Mouse (Mus musculus) ES-CJ7 (cell line): ENCODE data around the gene AI481877.

Experiments
- DNase-seq: peaks from one replicate; pipeline ENCODE4 v3.0.0; 2011; ENCODE audit warnings: low read depth, low spot score

AI481877 gene

DNA sequence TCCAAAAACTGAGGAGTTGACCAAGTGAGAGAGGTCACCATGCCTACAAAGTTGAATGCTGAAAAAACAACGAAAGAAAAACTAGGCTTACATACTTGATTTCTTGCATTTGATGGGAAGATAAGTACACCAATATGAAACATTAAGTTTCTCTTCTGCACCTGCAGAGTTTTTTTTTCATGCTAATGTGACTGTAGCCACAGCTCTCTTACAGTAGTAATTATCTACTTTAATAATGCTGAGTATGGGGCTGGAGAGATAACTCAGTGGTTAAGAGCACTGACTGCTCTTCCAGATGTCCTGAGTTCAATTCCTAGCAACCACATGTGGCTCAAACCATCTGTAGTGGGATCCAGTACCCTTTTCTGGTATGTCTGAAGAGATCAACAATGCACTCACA is 13.7 kb downstream of the AI481877 start:
- DNase-seq: no peak

DNA sequence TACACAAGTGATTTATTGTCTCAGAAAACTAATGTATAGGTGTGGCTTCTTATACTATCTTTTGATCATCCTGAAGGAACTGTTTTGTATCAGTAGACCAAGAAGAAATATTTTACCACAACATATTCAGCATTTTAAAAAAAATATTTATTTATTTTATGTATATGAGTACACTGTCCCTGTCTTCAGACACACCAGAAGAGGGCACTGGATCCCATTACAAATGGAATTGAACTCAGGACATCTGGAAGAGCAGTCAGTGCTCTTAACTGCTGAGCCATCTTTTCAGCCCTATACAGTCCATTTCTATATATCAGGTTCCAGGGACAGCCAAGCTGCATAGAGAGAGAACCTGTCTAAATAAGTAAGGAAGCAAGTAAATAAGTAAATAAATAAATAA is 15.2 kb downstream of the AI481877 start:
- DNase-seq: no peak

DNA sequence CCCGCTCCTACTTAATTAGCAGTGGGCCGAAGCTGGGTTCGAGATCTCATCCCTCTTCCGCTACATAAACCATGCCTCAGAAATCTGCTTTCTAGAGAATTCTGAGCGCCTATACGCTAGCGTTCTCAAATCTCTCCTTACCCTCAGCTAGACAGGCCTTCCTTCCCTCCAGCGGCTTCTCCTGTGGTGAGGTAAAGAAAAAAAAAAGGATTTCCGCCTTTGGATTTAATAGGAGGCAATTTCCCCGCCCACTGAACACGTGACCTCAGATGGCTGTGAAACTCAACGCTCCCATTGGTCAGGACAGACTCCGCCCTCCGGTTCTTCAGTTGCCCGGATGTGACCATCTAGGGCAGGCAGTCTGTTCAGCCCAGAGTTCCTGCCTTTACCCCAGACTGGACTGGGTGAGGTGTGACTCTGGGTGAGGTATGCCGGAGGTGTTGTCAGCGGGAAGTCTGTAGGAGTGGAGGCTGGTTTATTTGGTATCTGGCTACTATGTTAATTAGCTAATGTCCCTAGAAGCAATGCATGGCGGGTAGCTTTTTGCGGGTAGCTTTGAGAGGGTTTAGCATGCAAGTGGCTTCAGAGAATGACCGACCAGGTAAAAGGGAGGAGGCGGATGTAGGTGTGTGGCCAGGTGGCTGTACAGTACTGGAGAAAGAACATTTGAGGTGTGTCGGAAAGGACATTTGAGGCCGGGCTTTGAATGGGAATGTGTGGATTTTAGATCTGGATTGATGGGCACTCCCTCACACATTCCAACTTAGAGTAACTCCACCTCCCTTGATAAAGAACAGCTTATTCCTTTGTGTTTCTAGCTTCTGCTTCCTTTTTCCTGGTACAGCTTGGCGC is 20.9 kb downstream of the AI481877 start:
- peak; percentile 87 for DNase-seq

DNA sequence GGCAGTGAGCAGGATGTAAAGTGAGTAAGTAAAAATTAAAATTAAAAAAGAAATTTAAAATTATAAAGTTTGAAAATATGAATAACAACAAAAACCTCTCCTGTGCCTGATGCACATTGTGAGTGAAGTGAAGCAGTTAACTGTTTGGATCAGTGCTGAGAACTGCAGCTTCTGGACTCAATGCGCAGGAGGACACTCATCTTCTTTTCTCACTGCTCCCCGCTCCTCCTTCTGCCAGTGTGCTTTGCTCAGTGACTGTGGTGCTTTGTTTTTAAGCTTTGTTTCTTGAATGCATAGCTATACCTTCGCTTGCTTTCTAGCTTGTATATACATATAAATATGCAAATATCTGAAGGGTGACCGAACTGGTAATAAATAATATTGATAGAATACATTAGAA is 30.1 kb downstream of the AI481877 start:
- DNase-seq: no peak

DNA sequence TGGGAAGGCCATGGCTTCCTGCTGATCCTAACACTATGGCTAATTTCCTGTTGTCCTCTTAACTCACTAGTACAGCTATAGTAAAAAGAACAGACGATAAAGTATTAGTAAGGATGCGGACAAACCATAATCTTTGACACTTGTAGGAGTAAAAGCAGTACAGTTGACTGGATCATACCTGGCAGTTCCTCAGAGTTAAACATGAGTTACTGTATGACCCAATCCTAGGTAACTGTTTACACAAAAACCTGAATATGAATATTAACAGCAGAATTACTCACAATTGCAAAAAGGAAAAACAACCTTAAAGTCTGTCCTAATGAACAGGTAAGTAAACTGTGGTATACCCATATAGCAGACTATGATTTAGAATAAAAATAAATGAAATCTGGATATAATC is 30.9 kb downstream of the AI481877 start:
- no peak for DNase-seq

DNA sequence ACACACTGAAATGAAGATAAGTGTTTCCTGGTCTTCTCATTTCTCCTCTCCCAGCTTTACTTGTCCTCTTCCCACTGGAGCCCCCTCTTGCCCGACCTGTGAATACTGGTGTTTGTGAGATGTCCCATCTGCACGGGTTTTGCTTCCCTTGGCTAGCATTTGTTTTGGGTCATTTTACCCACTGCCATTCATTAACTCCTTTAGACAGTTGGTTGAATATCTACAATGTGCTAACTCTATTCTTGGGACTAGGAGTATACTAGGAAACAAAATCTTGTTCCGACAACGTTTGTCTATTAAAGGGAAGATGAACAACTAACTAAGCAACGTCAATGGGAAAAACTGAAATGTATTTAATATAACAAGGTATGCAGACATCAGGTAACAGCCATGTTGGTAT is 32.1 kb downstream of the AI481877 start:
- no peak for DNase-seq

DNA sequence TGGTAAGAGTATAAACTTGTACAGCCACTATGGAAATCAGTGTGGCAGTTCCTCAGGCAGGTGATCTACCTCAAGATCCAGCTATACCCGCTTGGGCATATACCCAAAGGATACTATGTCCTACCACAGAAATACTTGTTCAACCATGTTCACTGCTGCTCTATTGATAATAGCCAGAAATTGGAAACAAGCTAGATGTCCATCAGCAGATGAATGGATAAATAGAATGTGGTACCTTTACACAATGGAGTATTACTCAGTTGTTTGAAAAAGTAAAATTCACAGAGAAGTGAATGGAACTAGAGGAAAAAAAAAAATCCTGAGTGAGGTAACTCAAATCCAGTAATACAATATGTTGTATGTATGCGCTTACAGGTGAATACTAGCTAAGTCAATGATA is 34.6 kb downstream of the AI481877 start:
- no peak for DNase-seq

DNA sequence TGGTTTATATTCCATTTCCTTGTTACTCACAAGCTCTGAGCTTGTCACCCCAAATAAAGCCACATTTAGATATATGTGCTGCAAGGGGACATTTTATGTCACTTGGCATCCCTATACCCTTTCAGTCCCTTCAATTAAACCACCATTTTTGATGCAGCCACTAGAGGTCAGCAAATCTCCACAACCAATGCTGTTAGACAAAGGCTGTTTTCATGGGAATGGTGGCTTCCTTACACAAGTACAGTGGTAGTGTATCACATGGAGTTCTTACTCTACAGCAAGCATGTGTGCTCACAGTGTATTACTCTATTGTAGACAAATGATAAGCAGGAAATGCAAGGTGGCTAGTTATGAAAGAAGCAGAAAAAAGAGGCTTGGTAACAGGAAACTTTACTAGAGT is 42.4 kb downstream of the AI481877 start:
- peak; percentile 81 for DNase-seq

DNA sequence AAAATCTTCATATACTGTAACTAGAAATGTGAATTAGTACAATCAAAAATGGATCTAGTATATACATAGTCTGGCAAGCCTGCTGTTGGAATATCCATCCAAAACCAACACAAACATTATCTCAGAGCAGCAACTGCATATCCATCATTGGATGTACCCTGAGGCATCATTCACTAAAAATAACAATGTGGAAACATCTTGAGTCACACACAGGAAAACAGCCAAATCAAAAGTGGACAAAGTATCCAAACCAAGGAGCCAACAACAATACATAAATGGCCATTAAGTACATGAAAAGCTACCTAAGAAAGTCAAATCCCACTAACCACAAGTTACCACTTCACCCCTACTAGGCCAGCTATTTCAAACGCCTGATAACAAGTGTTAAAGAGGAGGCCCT is 49.4 kb downstream of the AI481877 start:
- no peak for DNase-seq

DNA sequence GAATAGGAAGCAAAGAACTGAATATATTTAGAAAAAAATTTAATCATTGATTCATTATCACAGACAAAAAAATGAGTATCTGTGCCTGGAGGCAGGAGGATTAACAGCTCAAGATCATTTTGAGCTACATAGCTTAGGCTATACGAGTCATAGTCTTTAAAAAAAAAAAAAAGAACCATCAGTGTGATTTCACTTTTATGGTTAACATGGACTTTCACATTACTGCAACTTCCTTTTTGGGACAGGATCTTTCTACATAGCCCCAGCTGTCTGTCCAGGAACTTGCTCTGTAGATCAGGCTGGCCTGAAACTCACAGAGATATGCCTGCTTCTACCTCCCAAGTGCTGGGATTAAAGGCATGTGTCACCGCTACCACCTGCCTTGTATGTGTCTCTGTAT is 55.4 kb downstream of the AI481877 start:
- DNase-seq: no peak

DNA sequence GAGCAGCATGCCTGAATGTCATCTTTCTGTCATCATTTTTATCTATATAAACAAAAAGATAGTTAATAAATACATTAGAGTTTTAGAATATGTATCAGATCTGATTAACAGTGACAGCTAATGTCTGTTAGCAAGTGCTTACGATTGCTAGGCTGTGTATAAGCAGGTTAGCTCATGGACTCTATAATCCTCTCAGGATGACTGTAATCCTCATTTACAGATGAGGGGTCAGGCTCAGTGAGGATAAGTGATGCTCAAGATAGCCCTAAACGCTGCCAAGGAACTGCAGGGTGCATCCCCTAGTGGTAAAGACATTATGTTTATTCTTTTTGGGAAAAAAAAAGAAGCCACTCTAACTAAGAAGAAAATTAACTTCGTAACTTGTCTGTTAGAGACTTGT is 69.5 kb downstream of the AI481877 start:
- no peak for DNase-seq

DNA sequence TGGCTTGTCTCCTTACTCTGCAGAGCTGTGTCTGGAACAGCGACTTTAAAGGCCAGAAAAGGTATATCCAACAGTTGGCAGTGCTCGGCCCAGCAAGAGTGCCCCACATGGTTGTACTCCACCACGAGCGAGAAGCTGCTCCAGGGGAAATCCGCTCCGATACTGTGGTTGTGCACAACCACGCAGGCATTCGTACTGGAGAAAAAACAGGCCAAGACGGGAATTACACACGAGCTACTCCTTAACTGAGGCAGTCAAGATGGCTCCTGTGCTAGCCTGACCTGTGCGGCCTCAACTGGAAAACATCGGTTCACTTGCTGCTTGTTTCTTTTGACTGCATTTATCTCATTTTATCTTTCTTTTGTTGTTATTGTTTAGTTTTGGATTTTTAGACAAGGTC is 76.3 kb downstream of the AI481877 start:
- DNase-seq: peak; percentile 74

DNA sequence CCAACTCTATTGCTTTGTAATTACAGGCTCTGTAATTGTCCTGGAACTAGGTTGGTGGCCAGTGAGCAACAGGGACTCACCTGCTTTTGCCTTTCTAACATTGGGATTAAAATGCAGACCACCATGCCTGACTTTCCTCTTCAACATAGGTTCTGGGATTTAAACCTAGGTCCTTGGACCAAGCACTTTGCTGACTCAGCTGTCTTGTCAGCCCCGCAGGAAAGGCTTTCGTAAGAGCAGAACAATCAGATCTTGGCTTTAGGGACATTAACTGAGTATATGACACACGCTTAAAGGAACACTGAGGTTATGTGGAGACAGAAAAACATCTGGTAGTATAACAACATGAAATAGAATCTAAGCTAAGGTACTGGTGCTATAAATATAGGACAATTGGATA is 80.9 kb downstream of the AI481877 start:
- no peak for DNase-seq

DNA sequence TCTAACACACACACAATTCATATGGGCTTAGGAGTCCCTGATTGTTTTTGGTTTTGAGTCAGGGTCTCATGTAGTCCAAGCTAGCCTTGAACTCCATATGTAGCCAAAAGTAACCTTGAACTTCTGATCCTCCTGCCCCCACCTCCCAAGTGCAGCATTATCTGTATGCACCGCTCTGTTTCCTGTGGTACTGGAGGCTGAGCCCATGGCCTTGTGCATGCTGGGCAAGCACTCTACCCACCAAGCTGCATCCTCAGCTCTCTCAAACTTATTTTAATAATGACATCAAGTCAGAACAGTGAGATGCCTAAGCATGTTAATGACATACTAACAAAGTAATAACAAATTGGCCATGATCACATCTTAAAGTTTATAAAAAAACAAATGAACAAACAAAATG is 87.7 kb downstream of the AI481877 start:
- DNase-seq: no peak

DNA sequence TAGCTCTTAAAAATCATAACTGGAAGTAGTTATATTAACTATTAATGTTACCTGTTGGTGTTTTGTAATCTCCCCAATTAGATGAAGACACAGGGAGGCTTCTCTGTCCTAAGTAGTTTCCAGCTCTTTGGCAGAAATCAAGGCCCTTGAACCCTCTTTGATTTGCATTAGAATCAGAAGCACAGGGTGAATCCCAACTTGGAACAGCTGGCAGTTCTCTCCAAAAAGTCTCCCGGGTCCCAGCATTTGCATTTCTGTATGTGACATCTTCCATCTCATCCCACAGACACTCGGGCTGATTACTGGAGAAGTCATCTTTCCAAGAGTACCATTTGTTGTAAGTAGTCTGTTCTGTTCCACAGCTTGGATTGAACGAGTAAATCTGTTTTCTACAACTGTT is 91.6 kb downstream of the AI481877 start:
- peak; percentile 58 for DNase-seq

DNA sequence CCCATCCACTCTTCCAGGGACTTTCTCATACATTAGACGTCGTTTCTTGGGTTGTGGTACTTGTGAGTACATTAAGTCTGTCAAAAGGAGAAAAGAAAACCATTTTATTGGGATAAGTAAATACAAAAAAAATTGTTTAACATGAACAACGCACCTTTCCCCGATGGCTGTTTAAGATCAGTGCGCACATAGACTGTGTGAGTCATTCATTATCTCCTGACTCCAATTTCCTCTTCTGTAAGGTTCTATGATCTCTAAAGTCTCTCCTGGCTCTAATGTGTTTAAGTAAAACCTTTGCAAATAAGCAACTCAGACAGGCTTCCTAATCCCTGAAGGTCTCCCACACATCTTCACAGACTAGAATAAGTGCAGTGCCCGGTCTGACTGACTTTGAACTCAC is 94.9 kb downstream of the AI481877 start:
- DNase-seq: no peak

DNA sequence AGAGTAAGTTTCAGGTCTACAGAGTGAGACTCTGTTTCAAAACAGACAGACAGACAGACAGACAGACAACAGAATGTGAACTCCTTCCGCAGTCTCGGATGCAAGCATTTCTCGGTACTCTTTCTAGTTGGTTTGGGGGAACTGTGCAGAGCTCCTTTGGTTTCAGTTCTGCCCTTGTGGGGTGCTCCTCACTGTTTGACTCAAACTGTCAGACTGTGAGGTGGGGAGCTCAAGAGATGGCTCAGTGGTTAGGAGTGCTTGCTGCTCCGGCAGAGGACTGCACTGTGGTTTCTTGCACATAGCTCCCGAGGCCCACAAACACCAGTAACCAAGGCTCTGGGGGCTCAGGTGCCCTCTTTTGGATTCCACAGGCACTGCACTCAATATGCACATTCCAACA is 95.7 kb downstream of the AI481877 start:
- DNase-seq: no peak

DNA sequence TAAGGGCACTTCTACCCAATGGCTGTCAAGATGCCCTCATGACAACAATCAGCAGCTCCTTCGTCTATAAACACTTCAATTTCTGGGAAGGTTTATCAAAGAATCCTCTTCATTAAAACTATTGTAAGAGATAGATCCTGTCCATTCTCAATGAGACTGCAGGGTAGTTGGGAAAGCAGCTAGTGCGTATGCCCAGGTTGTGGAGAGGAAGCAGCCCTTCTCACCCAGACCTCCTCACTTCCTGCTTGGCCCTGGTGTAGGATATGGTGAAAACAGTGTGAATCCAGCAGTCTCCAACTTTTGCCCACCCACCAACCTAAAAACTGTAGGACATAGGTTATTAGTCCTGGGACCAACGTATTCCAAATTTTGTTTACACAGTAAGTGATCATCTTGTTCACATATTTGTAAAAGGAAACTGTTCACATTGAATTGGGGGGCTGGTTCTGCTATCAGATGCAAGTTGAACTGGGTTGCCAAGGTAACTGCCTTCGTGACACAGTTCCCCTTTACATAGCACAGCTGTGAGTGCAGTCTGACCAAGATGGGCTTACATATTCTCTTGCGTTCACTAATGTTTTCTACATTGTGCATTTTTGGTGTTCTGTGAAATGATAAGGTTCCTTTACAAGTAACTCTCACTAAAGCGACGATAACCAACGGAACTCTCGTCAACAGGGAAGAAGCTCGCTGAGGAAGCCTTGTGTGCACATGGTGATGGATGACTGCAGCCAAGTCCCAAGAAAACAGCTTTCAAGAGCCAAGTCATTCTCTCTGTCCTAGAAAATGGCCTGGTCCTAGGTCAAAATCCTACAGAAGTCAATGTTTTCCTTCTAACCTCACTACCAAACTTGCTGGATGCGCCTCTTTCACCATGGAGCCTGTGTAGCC is 98.1 kb downstream of the AI481877 start:
- no peak for DNase-seq

DNA sequence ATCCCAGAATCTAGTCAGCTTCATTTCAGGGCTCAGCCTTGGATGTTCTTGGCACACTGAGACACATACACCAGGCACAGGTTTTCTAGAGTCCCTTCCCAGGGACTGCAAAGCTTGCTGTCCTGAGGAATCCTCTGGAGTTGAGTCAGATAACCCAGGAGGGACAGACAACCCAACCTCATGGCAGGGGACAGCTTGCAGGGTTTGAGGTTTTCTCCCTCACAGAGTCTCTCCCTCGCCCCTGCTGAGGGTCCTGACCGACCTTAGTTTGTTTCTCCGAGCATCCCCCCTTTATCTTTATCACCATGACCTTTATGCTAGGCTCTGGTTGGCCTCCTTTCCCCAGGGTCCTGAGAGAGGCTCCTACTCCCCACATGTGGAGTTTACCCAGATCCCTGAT is 101.3 kb downstream of the AI481877 start:
- DNase-seq: no peak

DNA sequence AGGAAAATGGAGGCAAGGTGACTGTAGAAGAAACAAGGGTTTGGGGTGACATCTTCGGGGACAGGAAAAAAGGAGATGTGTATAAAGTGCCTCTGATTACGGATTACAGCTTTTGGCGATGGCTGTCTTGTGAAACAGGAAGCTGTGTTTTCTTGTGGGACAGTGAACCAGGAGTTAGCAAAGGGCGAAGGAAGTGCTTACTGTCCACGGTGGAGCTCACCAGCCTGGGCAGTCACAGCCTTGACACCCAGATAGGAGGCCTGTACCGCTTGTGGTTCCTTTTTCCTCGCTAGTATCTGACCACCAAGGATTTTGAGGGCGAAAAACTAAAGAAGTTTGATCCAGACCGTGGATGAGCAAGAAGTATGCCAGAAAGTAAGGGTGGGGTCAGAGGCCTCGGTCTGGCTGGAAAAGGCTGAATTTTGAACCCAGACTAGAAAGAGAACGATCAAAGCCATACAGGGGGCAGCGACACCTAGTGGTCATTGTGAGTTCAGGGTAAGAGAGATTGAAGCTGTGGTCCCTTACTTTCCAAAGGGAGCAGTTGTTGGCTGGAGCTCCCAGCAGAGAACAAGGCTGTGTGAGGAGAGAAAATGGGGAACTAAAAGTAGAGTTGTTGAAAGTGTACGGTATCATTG is 102.2 kb downstream of the AI481877 start:
- DNase-seq: peak; percentile 87

DNA sequence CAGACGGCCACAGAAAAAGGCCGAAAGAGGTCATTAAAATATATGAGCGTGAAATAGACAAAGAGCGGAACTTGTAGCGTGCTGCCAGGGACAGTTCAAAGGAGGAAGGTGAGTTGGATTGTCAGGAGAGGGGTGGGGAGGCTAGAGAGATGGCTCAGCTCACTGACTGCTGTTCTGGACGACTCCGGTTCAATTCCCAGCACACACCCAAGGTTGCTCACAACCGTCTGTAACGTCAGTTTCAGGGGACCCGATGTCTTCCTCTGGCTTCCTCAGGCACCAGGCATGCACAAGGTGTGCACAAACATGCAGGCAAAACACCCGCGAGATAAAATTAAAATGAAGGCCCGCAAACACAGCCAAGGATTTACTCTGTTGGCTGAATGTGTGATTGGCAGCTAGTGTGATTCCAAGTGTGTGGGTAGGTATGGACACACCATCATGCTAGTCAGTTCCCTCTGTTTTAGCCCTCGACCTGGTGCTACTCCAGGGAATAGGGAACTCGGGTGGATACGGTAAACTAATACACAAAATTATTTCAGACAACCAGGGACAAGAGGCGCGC is 102.9 kb downstream of the AI481877 start:
- peak; percentile 22 for DNase-seq
